Mouse (Mus musculus) liver, embryonic 15.5 days (tissue): Measurements from ENCODE around the gene Afg3l1. TPM values are rescaled to one million over a fixed set of nuclear protein-coding genes. Genes with fewer than 3 reads are reported as not detected.

Source experiments
- ATAC-seq: fragments of 200-750 bp; cut with Nextera tagmentation; 2 replicates; pipeline ENCODE4 v1.8.0; 2017; ENCODE audit warnings: moderate number of reproducible peaks, mild to moderate bottlenecking, moderate library complexity; ENCODE audit not compliant: insufficient read depth
- H3K27ac ChIP-seq: fragments of 300-500 bp; sonication (generic); replicated peaks from 2 replicates; pipeline ENCODE4 v1.5.1; 2015; ENCODE audit warnings: mild to moderate bottlenecking, inconsistent platforms
- H3K27me3 ChIP-seq: fragments of 300-500 bp; sonication (generic); 2 replicates; pipeline ENCODE4 v1.6.1; 2015; ENCODE audit warnings: mild to moderate bottlenecking, inconsistent platforms
- H3K36me3 ChIP-seq: fragments of 300-500 bp; sonication (generic); replicated peaks from 2 replicates; pipeline ENCODE4 v1.6.1; 2015; ENCODE audit warnings: moderate library complexity, mild to moderate bottlenecking, inconsistent platforms
- H3K4me1 ChIP-seq: fragments of 300-500 bp; sonication (generic); replicated peaks from 2 replicates; pipeline ENCODE4 v1.6.1; 2015; ENCODE audit warnings: inconsistent platforms
- H3K4me2 ChIP-seq: fragments of 300-500 bp; sonication (generic); 2 replicates; pipeline ENCODE4 v1.6.1; 2015; ENCODE audit warnings: moderate library complexity, mild to moderate bottlenecking, inconsistent platforms
- H3K4me3 ChIP-seq: fragments of 300-500 bp; sonication (generic); replicated peaks from 2 replicates; pipeline ENCODE4 v1.5.1; 2015; ENCODE audit warnings: mild to moderate bottlenecking, inconsistent platforms
- H3K9ac ChIP-seq: fragments of 300-500 bp; sonication (generic); 2 replicates; pipeline ENCODE4 v1.6.1; 2015; ENCODE audit warnings: moderate library complexity, mild to moderate bottlenecking, inconsistent platforms
- H3K9me3 ChIP-seq: fragments of 300-500 bp; sonication (generic); replicated peaks from 2 replicates; pipeline ENCODE4 v1.6.1; 2016; ENCODE audit warnings: inconsistent platforms
- WGBS: fragments of 180-500 bp; shearing (Covaris S2); methylation state at CpG from one replicate; pipeline ENCODE4 v1.1.7; 2015; ENCODE audit warnings: mixed read lengths; ENCODE audit not compliant: insufficient replicate concordance; 5-methylcytosine and 5-hydroxymethylcytosine counted together
- polyA plus RNA-seq: library from polyadenylated mRNA; unstranded; fragments of >200 nt; fragmentation: Nextera tagmentation; extraction: Ambion mirVana; gene quantifications from 2 replicates; pipeline ENCODE4 v1.2.1, GENCODE M21; 2015

Gene Afg3l1
- polyA plus RNA-seq, 1 experiment from 2014 or later: 24.2 TPM

- H3K9ac ChIP-seq: no peak overlapping the region
- no peak overlapping the region for H3K4me2 ChIP-seq
- no peak overlapping the region for H3K4me3 ChIP-seq
- no peak for ATAC-seq
- peaks cover 91% of the 10 kb centered on the region for H3K36me3 ChIP-seq
- H3K9me3 ChIP-seq: no peaks in the 10 kb centered on the region
- H3K27me3 ChIP-seq: no peaks in the 10 kb centered on the region
- no peaks in the 10 kb centered on the region; the same call in 1 of the 2 replicates for H3K4me1 ChIP-seq
- H3K27ac ChIP-seq: no peak overlapping the region
- 87% methylated on average over 11 of the region's 11 CpGs for WGBS
Observed at GRCm38 (mm10) chr8:123499556-123499955, 21.9 kb downstream of the Afg3l1 start.

- no peak overlapping the region for H3K27ac ChIP-seq
- no peak overlapping the region for H3K4me3 ChIP-seq
- H3K36me3 ChIP-seq: peaks cover 77% of the 10 kb centered on the region
- ATAC-seq: no peak
- no peaks in the 10 kb centered on the region for H3K9me3 ChIP-seq
- WGBS: 80% methylated on average over 5 of the region's 5 CpGs
- H3K4me2 ChIP-seq: no peak overlapping the region
- H3K27me3 ChIP-seq: no peaks in the 10 kb centered on the region
- no peaks in the 10 kb centered on the region; the same call in 1 of the 2 replicates for H3K4me1 ChIP-seq
- no peak overlapping the region for H3K9ac ChIP-seq
Observed at GRCm38 (mm10) chr8:123502192-123502591, 24.5 kb downstream of the Afg3l1 start.

DNA sequence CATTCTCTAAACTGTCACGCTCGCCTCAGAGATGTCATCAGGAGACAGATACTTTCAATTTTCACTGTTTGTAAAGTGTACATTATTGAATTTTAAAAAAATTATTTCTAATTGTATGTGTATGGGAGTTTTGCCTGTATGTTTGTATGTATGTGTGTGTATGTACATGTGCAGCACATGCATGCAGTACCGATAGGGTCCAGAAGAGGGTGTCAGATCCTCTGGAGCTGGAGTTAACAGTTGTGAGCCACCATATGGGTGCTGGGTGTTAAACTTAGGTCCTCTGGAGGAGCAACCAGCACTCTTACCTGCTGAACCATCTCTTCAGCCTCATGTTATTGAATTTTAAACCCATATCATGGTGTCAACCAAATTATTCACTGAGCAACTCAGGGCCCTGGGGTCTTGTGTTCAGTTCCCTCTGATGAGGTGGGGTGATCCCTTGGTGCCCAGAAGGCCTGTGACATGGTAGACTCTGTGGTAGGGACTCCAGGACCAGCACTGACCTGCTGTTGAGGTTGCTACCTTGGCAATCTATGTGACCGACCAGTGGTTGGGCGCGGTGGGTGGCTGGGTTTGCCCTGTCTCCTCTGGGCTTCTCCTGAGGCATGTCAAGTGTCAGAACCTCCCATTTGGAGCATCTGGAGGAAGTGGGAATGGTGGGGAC is 26.2 kb downstream of the Afg3l1 start:
- Histone ChIP-seq H3K36me3 (peaks cover 73% of the 10 kb centered on the region), H3K4me3 (no peak overlapping the region), H3K4me2 (no peak overlapping the region), H3K9me3 (no peaks in the 10 kb centered on the region), H3K27me3 (no peaks in the 10 kb centered on the region), H3K27ac (no peak overlapping the region), H3K9ac (no peak overlapping the region), H3K4me1 (no peaks in the 10 kb centered on the region; the same call in 1 of the 2 replicates)
- no peak for ATAC-seq
- 85% methylated on average over 6 of the region's 6 CpGs for WGBS

GRCm38 (mm10) chr8:123504591-123505195 is 27.0 kb downstream of the Afg3l1 start:
- 78% methylated on average over 9 of the region's 9 CpGs for WGBS
- no peaks in the 10 kb centered on the region for H3K4me1 ChIP-seq
- no peak overlapping the region for H3K9ac ChIP-seq
- H3K27ac ChIP-seq: no peak overlapping the region
- H3K4me3 ChIP-seq: no peak overlapping the region
- H3K9me3 ChIP-seq: no peaks in the 10 kb centered on the region
- peaks cover 65% of the 10 kb centered on the region for H3K36me3 ChIP-seq
- no peaks in the 10 kb centered on the region for H3K27me3 ChIP-seq
- H3K4me2 ChIP-seq: no peak overlapping the region
- ATAC-seq: no peak

GRCm38 (mm10) chr8:123505267-123505666 is 27.6 kb downstream of the Afg3l1 start:
- H3K27me3 ChIP-seq: no peaks in the 10 kb centered on the region
- H3K9me3 ChIP-seq: no peaks in the 10 kb centered on the region
- no peaks in the 10 kb centered on the region for H3K4me1 ChIP-seq
- H3K36me3 ChIP-seq: peaks cover 59% of the 10 kb centered on the region
- no peak overlapping the region for H3K27ac ChIP-seq
- H3K4me3 ChIP-seq: no peak overlapping the region
- no peak overlapping the region for H3K4me2 ChIP-seq
- ATAC-seq: no peak
- H3K9ac ChIP-seq: no peak overlapping the region
- WGBS: 76% methylated on average over 4 of the region's 4 CpGs

DNA sequence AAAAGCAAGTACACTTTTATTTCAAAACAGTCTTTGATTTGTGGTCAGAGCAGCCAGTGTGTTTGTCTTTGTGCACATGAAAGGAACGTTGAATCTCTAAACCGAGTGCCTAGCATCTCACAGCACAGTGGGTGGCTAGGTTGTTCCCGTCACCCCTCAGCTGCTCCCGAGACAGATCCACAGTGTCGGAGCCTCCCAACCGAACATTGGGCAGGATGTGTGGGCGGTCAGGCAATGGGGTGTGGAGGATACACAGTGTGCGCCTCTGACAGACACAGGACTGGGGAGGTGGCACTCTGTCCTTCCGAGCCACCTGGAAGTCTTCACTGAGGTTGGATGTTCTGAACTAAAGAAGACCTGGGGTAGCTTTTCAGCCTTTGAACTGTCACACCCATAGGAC is 28.0 kb downstream of the Afg3l1 start:
- Histone ChIP-seq H3K9ac (no peak overlapping the region), H3K27me3 (0 out of 2 replicates have a peak, but pooled peaks cover 1% of the 10 kb centered on the region), H3K4me2 (no peak overlapping the region), H3K9me3 (no peaks in the 10 kb centered on the region), H3K36me3 (peaks cover 55% of the 10 kb centered on the region), H3K4me1 (no peaks in the 10 kb centered on the region), H3K4me3 (no peak overlapping the region), H3K27ac (no peak overlapping the region)
- WGBS: 76% methylated on average over 9 of the region's 9 CpGs
- no peak for ATAC-seq

DNA sequence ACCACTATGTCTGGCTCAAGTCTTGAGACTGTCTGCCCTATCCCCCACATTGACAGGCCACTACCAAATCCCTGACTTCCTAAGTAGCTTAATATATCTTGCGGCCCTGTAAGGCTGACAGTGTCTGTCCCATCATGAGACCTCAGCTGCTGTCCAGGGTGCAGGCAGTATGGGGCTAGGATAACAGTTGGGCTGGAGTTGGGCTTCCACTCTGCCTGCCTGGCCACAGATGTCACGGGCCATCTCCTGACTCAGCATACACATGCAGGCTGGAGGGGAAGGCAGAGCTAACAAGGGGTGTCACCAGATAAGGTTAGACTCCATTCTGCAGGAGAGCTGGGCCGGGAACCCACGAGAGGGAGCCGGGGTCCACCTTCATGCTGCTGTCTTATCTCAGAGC is 29.4 kb downstream of the Afg3l1 start:
- no peak overlapping the region for H3K27ac ChIP-seq
- peaks cover 41% of the 10 kb centered on the region for H3K36me3 ChIP-seq
- H3K4me2 ChIP-seq: no peak overlapping the region
- H3K4me1 ChIP-seq: no peaks in the 10 kb centered on the region
- H3K27me3 ChIP-seq: peaks cover 15% of the 10 kb centered on the region; the same call in 1 of the 2 replicates
- no peak for ATAC-seq
- H3K9ac ChIP-seq: no peak overlapping the region
- no peaks in the 10 kb centered on the region for H3K9me3 ChIP-seq
- H3K4me3 ChIP-seq: no peak overlapping the region
- WGBS: 44% methylated on average over 5 of the region's 5 CpGs

DNA sequence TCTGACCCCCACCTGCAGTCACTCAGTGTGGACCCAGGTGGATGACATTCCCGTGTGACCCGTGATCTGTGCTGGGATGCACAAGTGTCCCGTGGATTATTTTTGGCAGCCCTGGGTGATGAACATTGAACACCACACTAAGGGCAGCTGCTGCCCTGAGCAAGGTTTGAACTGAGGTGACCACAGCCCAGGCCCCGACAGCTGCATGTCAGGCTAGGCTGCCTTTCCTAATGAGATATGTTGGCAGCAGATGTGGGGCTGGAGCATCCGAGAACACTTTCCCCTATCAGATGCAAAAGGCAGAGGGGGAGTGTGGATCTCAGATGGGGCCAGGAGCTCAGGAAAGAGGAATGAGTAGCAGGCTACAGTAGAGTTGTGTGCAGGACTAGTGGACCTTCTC is 33.1 kb downstream of the Afg3l1 start:
- no peak for ATAC-seq
- Histone ChIP-seq H3K4me1 (peaks cover 14% of the 10 kb centered on the region), H3K9me3 (no peaks in the 10 kb centered on the region), H3K27me3 (peaks cover 52% of the 10 kb centered on the region), H3K36me3 (peaks cover 8% of the 10 kb centered on the region; the same call in 1 of the 2 replicates), H3K9ac (no peak overlapping the region), H3K4me2 (no peak overlapping the region), H3K27ac (no peak overlapping the region), H3K4me3 (no peak overlapping the region)
- WGBS: 62% methylated on average over 5 of the region's 5 CpGs

DNA sequence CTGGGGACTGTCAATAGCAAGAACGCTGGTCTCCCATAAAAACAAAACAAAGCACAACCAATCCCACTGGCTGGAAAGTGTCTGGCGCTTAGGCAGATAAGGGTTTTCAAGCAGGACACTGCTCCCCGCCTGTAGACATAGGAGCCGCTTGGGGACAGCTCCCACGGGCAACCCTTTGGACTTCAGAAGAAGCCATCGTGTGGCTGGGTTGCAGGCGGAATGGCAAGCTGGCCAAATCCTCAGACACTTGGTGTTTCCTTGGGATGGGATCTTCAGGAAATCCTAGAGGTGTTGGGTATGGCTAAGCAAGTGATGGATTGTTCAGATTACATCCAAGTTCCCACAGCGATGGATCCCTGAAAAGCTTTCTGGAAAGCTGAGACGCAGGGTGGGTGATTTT is 36.4 kb downstream of the Afg3l1 start:
- Histone ChIP-seq H3K4me2 (peak overlapping the region; percentile 73), H3K36me3 (no peaks in the 10 kb centered on the region), H3K9me3 (no peaks in the 10 kb centered on the region), H3K4me1 (peaks cover 27% of the 10 kb centered on the region), H3K27ac (no peak overlapping the region), H3K9ac (no peak overlapping the region), H3K4me3 (no peak overlapping the region), H3K27me3 (peaks cover 73% of the 10 kb centered on the region)
- WGBS: 4% methylated on average over 9 of the region's 9 CpGs
- no peak for ATAC-seq

DNA sequence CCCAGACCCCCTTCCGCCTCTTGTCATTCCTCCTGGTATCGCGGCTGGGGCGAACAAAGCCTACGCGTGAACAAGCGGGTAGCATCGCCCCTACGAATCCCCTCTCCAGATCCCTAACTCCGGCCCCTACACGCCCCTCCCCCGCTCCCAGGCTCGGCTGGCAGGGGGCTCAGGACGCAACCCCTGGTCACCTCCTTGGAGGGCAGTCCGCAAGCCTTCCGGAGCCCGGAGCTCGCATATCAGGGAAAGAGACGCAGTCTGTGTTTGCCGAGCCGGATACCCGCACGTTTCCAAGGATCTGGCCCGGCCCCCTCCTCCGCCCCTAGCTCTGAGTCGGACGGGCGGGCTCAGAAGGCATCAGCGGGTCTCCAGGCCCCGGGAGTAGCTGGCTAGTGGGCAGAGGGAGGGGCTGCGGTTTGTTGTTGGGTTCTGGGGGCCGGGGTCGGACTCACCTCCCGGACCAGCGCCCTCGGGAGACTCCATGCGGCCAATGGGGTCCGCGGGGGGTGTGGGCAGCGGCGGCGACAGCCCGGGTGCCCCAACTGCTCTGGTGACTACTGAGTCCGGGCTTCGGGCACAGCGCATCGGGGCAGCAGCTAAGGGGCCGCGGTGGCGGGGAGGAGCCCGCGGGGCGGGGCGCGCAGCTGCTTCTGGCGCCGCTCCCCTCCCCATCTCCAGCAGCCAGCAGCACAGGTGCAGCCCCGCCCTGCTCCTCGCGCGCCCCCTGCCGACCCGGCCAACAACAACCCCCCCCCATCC is 37.3 kb downstream of the Afg3l1 start, which contains the start of gene Dbndd1:
TSS of gene Dbndd1 (minus strand) at position 683 of the 759 bp plus-strand sequence.
- Histone ChIP-seq H3K36me3 (no peaks in the 10 kb centered on the region), H3K9me3 (no peaks in the 10 kb centered on the region), H3K4me2 (peak within 1 kb of the TSS; percentile 73), H3K27me3 (peaks cover 73% of the 10 kb centered on the region), H3K4me1 (peaks cover 33% of the 10 kb centered on the region), H3K27ac (no peak within 1 kb of the TSS), H3K9ac (no peak within 1 kb of the TSS), H3K4me3 (peak within 1 kb of the TSS; percentile 52)
- WGBS: under 1% methylated on average over 63 of the region's 63 CpGs
- ATAC-seq: no peak

DNA sequence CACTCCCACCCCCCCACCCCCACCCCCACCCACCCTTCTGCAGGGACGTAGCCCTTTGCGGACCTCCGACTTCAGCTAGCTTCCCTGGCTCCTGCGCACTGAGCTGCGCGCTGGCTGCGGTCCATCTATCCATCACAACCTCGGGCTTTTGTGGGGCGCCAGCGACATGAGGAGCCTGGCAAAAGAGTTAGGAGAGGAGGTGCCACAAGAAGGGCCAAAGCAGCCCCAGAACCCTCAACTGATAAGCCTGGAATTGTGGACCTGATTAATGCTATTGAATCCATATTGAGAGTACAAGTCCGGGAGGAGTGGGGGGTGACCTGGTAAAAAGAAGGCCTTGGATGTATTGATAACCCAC is 37.8 kb downstream of the Afg3l1 start:
- Histone ChIP-seq H3K4me1 (peaks cover 33% of the 10 kb centered on the region), H3K9me3 (no peaks in the 10 kb centered on the region), H3K4me2 (peak overlapping the region; percentile 73; the same call in 1 of the 2 replicates), H3K27ac (no peak overlapping the region), H3K36me3 (0 out of 2 replicates have a peak, but pooled peaks cover 2% of the 10 kb centered on the region), H3K9ac (no peak overlapping the region), H3K4me3 (peak overlapping the region; percentile 52), H3K27me3 (peaks cover 73% of the 10 kb centered on the region)
- 3% methylated on average over 11 of the region's 11 CpGs for WGBS
- no peak for ATAC-seq
